Mouse (Mus musculus) megakaryocyte, embryonic 14.5 days (primary cell): ENCODE measurements around the gene Gtdc1. TPM values are rescaled to one million over a fixed set of nuclear protein-coding genes. Genes with fewer than 3 reads are reported as not detected.

Experiments
- H3K27me3 ChIP-seq: replicated peaks from 2 replicates; pipeline ENCODE3; 2012; ENCODE audit warnings: inconsistent platforms
- H3K36me3 ChIP-seq: replicated peaks from 2 replicates; pipeline ENCODE3; 2012; ENCODE audit warnings: low read length, inconsistent platforms, mixed read lengths
- H3K4me1 ChIP-seq: 2 replicates; pipeline ENCODE4 v1.6.1; 2012; ENCODE audit warnings: inconsistent platforms
- H3K4me3 ChIP-seq: replicated peaks from 2 replicates; pipeline ENCODE3; 2012; ENCODE audit warnings: moderate library complexity, mild to moderate bottlenecking, inconsistent platforms
- H3K9me3 ChIP-seq: 2 replicates; pipeline ENCODE4 v1.6.1; 2012; ENCODE audit warnings: inconsistent platforms
- FLI1 ChIP-seq: IDR thresholded peaks from 2 replicates; pipeline ENCODE4 v1.6.1; 2012; ENCODE audit warnings: low read length, inconsistent platforms, mixed read lengths
- GATA1 ChIP-seq: IDR thresholded peaks from 3 replicates; pipeline ENCODE4 v1.6.1; 2012; ENCODE audit warnings: mixed read lengths, low read length, inconsistent platforms, borderline replicate concordance
- polyA plus RNA-seq: library from polyadenylated mRNA; stranded (reverse); fragments of >175 nt; gene quantifications from 2 replicates; pipeline ENCODE4 v1.2.3, GENCODE M21; 2012; ENCODE audit warnings: low replicate concordance; ENCODE audit not compliant: insufficient read depth

Gtdc1 gene
- polyA plus RNA-seq, 1 experiment = 3.0 TPM

GRCm38 (mm10) chr2:44960561-44960960 lies 33.1 kb upstream of the Gtdc1 start:
- H3K27me3 ChIP-seq = no peaks in the 10 kb centered on the region
- peaks cover 4% of the 10 kb centered on the region for H3K36me3 ChIP-seq
- H3K9me3 ChIP-seq = no peaks in the 10 kb centered on the region
- no peak overlapping the region for H3K4me3 ChIP-seq
- H3K4me1 ChIP-seq = peaks cover 83% of the 10 kb centered on the region
- TF ChIP-seq FLI1 = no peak
- no peak for TF ChIP-seq GATA1

- no peak for TF ChIP-seq FLI1
- TF ChIP-seq GATA1 = no peak
- Histone ChIP-seq H3K4me3 (no peak overlapping the region), H3K27me3 (no peaks in the 10 kb centered on the region), H3K4me1 (peaks cover 84% of the 10 kb centered on the region), H3K9me3 (no peaks in the 10 kb centered on the region), H3K36me3 (no peaks in the 10 kb centered on the region)
Observed at GRCm38 (mm10) chr2:44957329-44957797, 29.9 kb upstream of the Gtdc1 start.

- no peak for TF ChIP-seq FLI1
- TF ChIP-seq GATA1 = no peak
- H3K36me3 ChIP-seq = no peaks in the 10 kb centered on the region
- peaks cover 83% of the 10 kb centered on the region for H3K4me1 ChIP-seq
- no peak overlapping the region for H3K4me3 ChIP-seq
- H3K27me3 ChIP-seq = no peaks in the 10 kb centered on the region
- no peaks in the 10 kb centered on the region for H3K9me3 ChIP-seq
Observed at GRCm38 (mm10) chr2:44956232-44956631, 28.8 kb upstream of the Gtdc1 start.

GRCm38 (mm10) chr2:44955506-44955905 lies 28.0 kb upstream of the Gtdc1 start:
- Histone ChIP-seq H3K9me3 (no peaks in the 10 kb centered on the region), H3K4me3 (no peak overlapping the region), H3K27me3 (no peaks in the 10 kb centered on the region), H3K4me1 (peaks cover 81% of the 10 kb centered on the region), H3K36me3 (no peaks in the 10 kb centered on the region)
- TF ChIP-seq GATA1 (no peak), FLI1 (no peak)

GRCm38 (mm10) chr2:44954180-44954579 lies 26.7 kb upstream of the Gtdc1 start:
- Histone ChIP-seq H3K4me1 (peaks cover 78% of the 10 kb centered on the region), H3K4me3 (no peak overlapping the region), H3K36me3 (no peaks in the 10 kb centered on the region), H3K27me3 (no peaks in the 10 kb centered on the region), H3K9me3 (no peaks in the 10 kb centered on the region)
- no peak for TF ChIP-seq GATA1
- no peak for TF ChIP-seq FLI1

- Histone ChIP-seq H3K36me3 (peaks cover 1% of the 10 kb centered on the region), H3K4me1 (peaks cover 84% of the 10 kb centered on the region), H3K4me3 (peak overlapping the region; percentile 76), H3K27me3 (no peaks in the 10 kb centered on the region), H3K9me3 (no peaks in the 10 kb centered on the region)
- no peak for TF ChIP-seq GATA1
- no peak for TF ChIP-seq FLI1
Observed at GRCm38 (mm10) chr2:44952830-44953422, 25.5 kb upstream of the Gtdc1 start.

GRCm38 (mm10) chr2:44951651-44952213 lies 24.3 kb upstream of the Gtdc1 start:
- Histone ChIP-seq H3K9me3 (no peaks in the 10 kb centered on the region), H3K27me3 (no peaks in the 10 kb centered on the region), H3K4me1 (peaks cover 74% of the 10 kb centered on the region), H3K36me3 (peaks cover 2% of the 10 kb centered on the region), H3K4me3 (no peak overlapping the region)
- no peak for TF ChIP-seq FLI1
- TF ChIP-seq GATA1 = no peak

- H3K27me3 ChIP-seq = no peaks in the 10 kb centered on the region
- H3K4me1 ChIP-seq = peaks cover 21% of the 10 kb centered on the region
- H3K4me3 ChIP-seq = no peak overlapping the region
- no peaks in the 10 kb centered on the region for H3K9me3 ChIP-seq
- TF ChIP-seq FLI1 (no peak), GATA1 (no peak)
- peaks cover 2% of the 10 kb centered on the region for H3K36me3 ChIP-seq
Observed at GRCm38 (mm10) chr2:44944689-44945088, 17.2 kb upstream of the Gtdc1 start.

GRCm38 (mm10) chr2:44930951-44931350 lies 3.5 kb upstream of the Gtdc1 start:
- no peak overlapping the region for H3K4me3 ChIP-seq
- H3K4me1 ChIP-seq = peaks cover 34% of the 10 kb centered on the region
- TF ChIP-seq GATA1 = no peak
- no peak for TF ChIP-seq FLI1
- peaks cover 56% of the 10 kb centered on the region for H3K36me3 ChIP-seq
- H3K27me3 ChIP-seq = no peaks in the 10 kb centered on the region
- H3K9me3 ChIP-seq = peaks cover 21% of the 10 kb centered on the region

- Histone ChIP-seq H3K27me3 (no peaks in the 10 kb centered on the region), H3K4me3 (peak overlapping the region; percentile 99), H3K9me3 (peaks cover 9% of the 10 kb centered on the region; the same call in 1 of the 2 replicates), H3K36me3 (peaks cover 37% of the 10 kb centered on the region), H3K4me1 (peaks cover 52% of the 10 kb centered on the region)
- TF ChIP-seq FLI1 = no peak
- TF ChIP-seq GATA1 = no peak
Observed at GRCm38 (mm10) chr2:44928631-44929030, 1.2 kb upstream of the Gtdc1 start.
